Mouse (Mus musculus) liver, embryonic 14.5 days (tissue): ENCODE measurements around the gene Shoc2. TPM values are rescaled to one million over a fixed set of nuclear protein-coding genes. Genes with fewer than 3 reads are reported as not detected.

Experiments
- ATAC-seq: fragments of 200-750 bp; cut with Nextera tagmentation; 2 replicates; pipeline ENCODE4 v1.8.0; 2017; ENCODE audit warnings: moderate number of reproducible peaks, mild to moderate bottlenecking, moderate library complexity; ENCODE audit not compliant: insufficient read depth
- DNase-seq, 3 experiments: peaks; one replicate each; pipeline ENCODE4 v3.0.0-alpha.2; 2012 to 2013; ENCODE audit warnings: low read depth in 3 of 3, low spot score in 3 of 3
- H3K27ac ChIP-seq: fragments of 300-500 bp; sonication (generic); 2 replicates; pipeline ENCODE4 v1.5.1; 2014; ENCODE audit warnings: moderate library complexity, mild to moderate bottlenecking, control low read depth, inconsistent platforms
- H3K27me3 ChIP-seq: fragments of 300-500 bp; sonication (generic); 2 replicates; pipeline ENCODE4 v1.6.1; 2014; ENCODE audit warnings: mild to moderate bottlenecking, low read length, moderate library complexity; ENCODE audit not compliant: control insufficient read depth, insufficient read depth
- H3K36me3 ChIP-seq: fragments of 300-500 bp; sonication (generic); replicated peaks from 2 replicates; pipeline ENCODE4 v1.6.1; 2014; ENCODE audit warnings: low read depth; ENCODE audit not compliant: control insufficient read depth, insufficient read depth
- H3K4me1 ChIP-seq, 2 experiments: fragments of 200-500 bp in 1 of 2; fragments of 300-500 bp in 1 of 2; sonication (generic) in 1 of 2; replicated peaks; 2 replicates each; pipeline ENCODE4 v1.6.1; 2012 to 2014; ENCODE audit warnings: antibody characterized with exemption in 1 of 2, inconsistent platforms in 1 of 2, low read length in 1 of 2; ENCODE audit not compliant: control insufficient read depth in 2 of 2, insufficient read depth in 2 of 2
- H3K4me2 ChIP-seq: fragments of 300-500 bp; sonication (generic); 2 replicates; pipeline ENCODE4 v1.6.1; 2014; ENCODE audit warnings: low read depth, mild to moderate bottlenecking, control low read depth, moderate library complexity
- H3K4me3 ChIP-seq, 2 experiments: fragments of 200-500 bp in 1 of 2; fragments of 300-500 bp in 1 of 2; sonication (generic) in 1 of 2; 2 replicates each; pipeline ENCODE4 v1.5.1; 2012 to 2014; ENCODE audit warnings: low read depth in 2 of 2, low read length in 2 of 2, mild to moderate bottlenecking in 2 of 2, control low read depth in 1 of 2, inconsistent platforms in 1 of 2, moderate library complexity in 1 of 2; ENCODE audit not compliant: insufficient read depth in 1 of 2
- H3K9ac ChIP-seq: fragments of 300-500 bp; sonication (generic); replicated peaks from 2 replicates; pipeline ENCODE4 v1.6.1; 2014; ENCODE audit warnings: mild to moderate bottlenecking, control low read depth, moderate library complexity
- H3K9me3 ChIP-seq: fragments of 300-500 bp; sonication (generic); 2 replicates; pipeline ENCODE4 v1.6.1; 2016; ENCODE audit warnings: low read length, mixed read lengths; ENCODE audit not compliant: control insufficient read depth
- CTCF ChIP-seq: IDR thresholded peaks from 2 replicates; pipeline ENCODE4 v1.5.1; 2016; ENCODE audit warnings: antibody characterized with exemption, low read depth, control low read depth
- EP300 ChIP-seq: IDR thresholded peaks from 2 replicates; pipeline ENCODE4 v1.6.1; 2016; ENCODE audit warnings: antibody characterized with exemption, low read depth
- WGBS: fragments of 180-500 bp; shearing (Covaris S2); extraction: QIAGEN DNeasy Blood & Tissue Kit; methylation state at CpG from one replicate; pipeline ENCODE4 v1.1.7; 2014; ENCODE audit not compliant: insufficient replicate concordance; 5-methylcytosine and 5-hydroxymethylcytosine counted together
- polyA plus RNA-seq, 2 experiments: library from polyadenylated mRNA; depleted of rRNA in 1 of 2; stranded (reverse) in 1 of 2; unstranded in 1 of 2; fragments of >200 nt; fragmentation: Nextera tagmentation in 1 of 2; extraction: Ambion mirVana in 1 of 2; gene quantifications; 2 replicates each; pipeline versions ENCODE4 v1.2.1 to v1.2.3; 2012 to 2014

Gene Shoc2
- polyA plus RNA-seq, 2 experiments: 9.8 to 18.9 TPM

GRCm38 (mm10) chr19:53983336-53983735 is 39.2 kb downstream of the Shoc2 start:
- no peak; the same call in 1 of the 2 replicates for ATAC-seq
- H3K9me3 ChIP-seq: no peaks in the 10 kb centered on the region
- no peak overlapping the region for H3K4me3 ChIP-seq
- H3K4me2 ChIP-seq: no peak overlapping the region
- TF ChIP-seq EP300: no peak
- TF ChIP-seq CTCF: peak; percentile 51
- peaks cover 15 to 25% of the 10 kb centered on the region in 2 experiments for H3K4me1 ChIP-seq
- no peaks in the 10 kb centered on the region for H3K27me3 ChIP-seq
- 89% methylated on average over 1 of the region's 1 CpGs for WGBS
- H3K27ac ChIP-seq: no peak overlapping the region
- peak in 2 of 3 experiments; percentile 14 to 37 for DNase-seq
- no peak overlapping the region for H3K9ac ChIP-seq
- no peaks in the 10 kb centered on the region; the same call in 1 of the 2 replicates for H3K36me3 ChIP-seq

- DNase-seq (no peak), ATAC-seq (peak; percentile 79)
- no peaks in the 10 kb centered on the region for H3K27me3 ChIP-seq
- H3K4me2 ChIP-seq: 0 out of 2 replicates have a peak overlapping the region, but pooled peaks have one; percentile 6
- H3K4me3 ChIP-seq: no peak overlapping the region
- H3K27ac ChIP-seq: no peak overlapping the region
- TF ChIP-seq CTCF (no peak), EP300 (peak; percentile 28; the same call in 1 of the 2 replicates)
- H3K4me1 ChIP-seq: peaks cover 15 to 25% of the 10 kb centered on the region in 2 experiments
- no peak overlapping the region for H3K9ac ChIP-seq
- no peaks in the 10 kb centered on the region for H3K9me3 ChIP-seq
- no peaks in the 10 kb centered on the region; the same call in 1 of the 2 replicates for H3K36me3 ChIP-seq
- WGBS: 54% methylated on average over 3 of the region's 3 CpGs
Observed at GRCm38 (mm10) chr19:53984628-53985027, 40.5 kb downstream of the Shoc2 start.

- Histone ChIP-seq H3K9me3 (no peaks in the 10 kb centered on the region), H3K27ac (no peak overlapping the region), H3K4me2 (no peak overlapping the region), H3K4me1 (peaks cover 2 to 6% of the 10 kb centered on the region in 2 experiments; a peak in 3 of 4 replicates), H3K27me3 (no peaks in the 10 kb centered on the region), H3K4me3 (no peak overlapping the region), H3K36me3 (no peaks in the 10 kb centered on the region; the same call in 1 of the 2 replicates), H3K9ac (no peak overlapping the region)
- ATAC-seq (no peak), DNase-seq (no peak)
- WGBS: 77% methylated on average over 2 of the region's 2 CpGs
- TF ChIP-seq EP300 (no peak), CTCF (no peak)
Observed at GRCm38 (mm10) chr19:53990538-53990937, 46.4 kb downstream of the Shoc2 start.

GRCm38 (mm10) chr19:53993860-53994259 is 49.8 kb downstream of the Shoc2 start:
- H3K4me3 ChIP-seq: no peak overlapping the region
- ATAC-seq (no peak), DNase-seq (no peak)
- no peak overlapping the region for H3K27ac ChIP-seq
- no peaks in the 10 kb centered on the region for H3K4me1 ChIP-seq
- H3K27me3 ChIP-seq: no peaks in the 10 kb centered on the region
- H3K9ac ChIP-seq: no peak overlapping the region
- H3K36me3 ChIP-seq: no peaks in the 10 kb centered on the region
- H3K9me3 ChIP-seq: no peaks in the 10 kb centered on the region
- TF ChIP-seq EP300 (no peak), CTCF (no peak)
- H3K4me2 ChIP-seq: no peak overlapping the region
- 79% methylated on average over 3 of the region's 3 CpGs for WGBS

GRCm38 (mm10) chr19:53994276-53994675 is 50.2 kb downstream of the Shoc2 start:
- Histone ChIP-seq H3K4me1 (no peaks in the 10 kb centered on the region), H3K4me2 (no peak overlapping the region)

More at GRCm38 (mm10) chr19:53994276-53994675, 50.2 kb downstream of the Shoc2 start:
- H3K9ac ChIP-seq: no peak overlapping the region
- no peaks in the 10 kb centered on the region for H3K27me3 ChIP-seq
- no peak for DNase-seq
- no peaks in the 10 kb centered on the region for H3K9me3 ChIP-seq
- no peak overlapping the region for H3K27ac ChIP-seq
- no peak for ATAC-seq
- TF ChIP-seq CTCF: no peak
- TF ChIP-seq EP300: no peak
- WGBS: 69% methylated on average over 1 of the region's 1 CpGs
- no peak overlapping the region for H3K4me3 ChIP-seq
- H3K36me3 ChIP-seq: no peaks in the 10 kb centered on the region
